27 mouse cellular contexts compared by ENCODE assay signal in genomic region chr15:67513722-67514121, GRCm38 (mm10).
DNase-seq lines count a peak whose midpoint lies in the region; ATAC-seq lines count a peak whose summit lies in the region.
"Had no signal": no experiment of that assay in that cellular context is flagged by ENCODE, and none has a peak within 500 bp of the region (broad histone marks: within the 10 kb centered on the region; RNA-seq: fewer than 3 reads in every experiment).

No protein-coding gene starts in this region.

- H3K36me3 ChIP-seq in macrophage (ENCODE audit: inconsistent target) = no peaks in the 10 kb centered on the region
- H3K36me3 ChIP-seq: embryonic facial prominence, embryonic 13.5 days; embryonic facial prominence, embryonic 15.5 days; forebrain, embryonic 10.5 days; forebrain, embryonic 12.5 days; G1E had no signal

- H3K27ac ChIP-seq in macrophage = peak overlapping the region; percentile 90
- H3K27ac ChIP-seq: embryonic facial prominence, embryonic 13.5 days; embryonic facial prominence, embryonic 15.5 days; forebrain, embryonic 10.5 days; forebrain, embryonic 12.5 days had no signal

- no peak overlapping the region for H3K4me3 ChIP-seq in macrophage (ENCODE audit: inconsistent target)
- H3K4me3 ChIP-seq: embryonic facial prominence, embryonic 13.5 days; embryonic facial prominence, embryonic 15.5 days; erythroblast, embryonic 14.5 days; forebrain, embryonic 10.5 days; forebrain, embryonic 12.5 days had no signal

- no peaks in the 10 kb centered on the region for H3K79me2 ChIP-seq in macrophage (ENCODE audit: inconsistent target)

- DNase-seq in frontal cortex, postnatal 10 days (ENCODE audit: low spot score in 2 of 2) = no peak
- peak; percentile 8 for DNase-seq in right cerebral cortex, adult 18-20 months
- DNase-seq in right cerebral cortex, postnatal 10 days (ENCODE audit: low spot score in 2 of 2) = no peak
- DNase-seq in heart, postnatal 4 days = no peak
- DNase-seq in layer of hippocampus, adult 11-12 months (ENCODE audit: low spot score) = no peak
- DNase-seq: adrenal gland, adult 2 months; adrenal gland, postnatal 10 days; adrenal gland, postnatal 25 days; B cell, adult 2 months; cerebellum, adult 11 months; cerebellum, adult 18-20 months; cerebellum, adult 8-10 months; cerebellum, adult 9-11 months; cerebellum, postnatal 14 days; cerebellum, postnatal 36 days; embryo, embryonic 11 days had no signal

- peak; percentile 99 for ATAC-seq in frontal cortex, adult (ENCODE audit: low TSS enrichment)
- ATAC-seq: CD4-positive, CD25-positive, alpha-beta regulatory T cell, adult 4 months; forebrain, embryonic 14.5 days; forebrain, embryonic 16.5 days had no signal
